Mouse (Mus musculus): Measurements from ENCODE around the gene Wwox. TPM values are rescaled to one million over a fixed set of nuclear protein-coding genes. Genes with fewer than 3 reads are reported as not detected.

The Wwox gene
- polyA plus RNA-seq, 1 experiment from 2014 or later, result 16.3 TPM

GRCm38 (mm10) chr8:114936887-114937286 is 497.4 kb downstream of the Wwox start:
- H3K36me3 ChIP-seq (ENCODE audit: insufficient read depth, low read length), result no peaks in the 10 kb centered on the region
- H3K4me1 ChIP-seq (replicated peaks; ENCODE audit: insufficient read depth, low read length), result 0 out of 2 replicates have a peak, but pooled peaks cover 4% of the 10 kb centered on the region
- WGBS, result 50% methylated on average over 10 of the region's 10 CpGs
- TF ChIP-seq CTCF (IDR thresholded peaks at IDR 0.05; ENCODE audit: low read depth), result no peak
- no peak overlapping the region for H3K4me3 ChIP-seq (replicated peaks; ENCODE audit: low read depth, low read length)
- no peak for DNase-seq (ENCODE audit: low spot score)
- H3K9me3 ChIP-seq (replicated peaks; ENCODE audit: low read length), result no peaks in the 10 kb centered on the region
- H3K9ac ChIP-seq (ENCODE audit: low read depth, low read length), result no peak overlapping the region
- H3K4me2 ChIP-seq (ENCODE audit: low read length), result no peak overlapping the region
- no peak for ATAC-seq (replicated peaks; ENCODE audit: low FRiP score, low read depth)
- H3K27me3 ChIP-seq (ENCODE audit: insufficient read depth, low read length), result no peaks in the 10 kb centered on the region
- no peak overlapping the region for H3K27ac ChIP-seq

GRCm38 (mm10) chr8:114939338-114939737 is 499.9 kb downstream of the Wwox start:
- DNase-seq (ENCODE audit: low spot score), result no peak
- H3K9me3 ChIP-seq (replicated peaks; ENCODE audit: low read length), result no peaks in the 10 kb centered on the region
- 85% methylated on average over 8 of the region's 8 CpGs for WGBS
- H3K4me3 ChIP-seq (replicated peaks; ENCODE audit: low read depth, low read length), result no peak overlapping the region
- H3K4me2 ChIP-seq (ENCODE audit: low read length), result no peak overlapping the region
- H3K9ac ChIP-seq (ENCODE audit: low read depth, low read length), result no peak overlapping the region
- H3K27ac ChIP-seq, result no peak overlapping the region
- no peak for TF ChIP-seq CTCF (IDR thresholded peaks at IDR 0.05; ENCODE audit: low read depth)
- no peaks in the 10 kb centered on the region for H3K36me3 ChIP-seq (ENCODE audit: insufficient read depth, low read length)
- ATAC-seq (replicated peaks; ENCODE audit: low FRiP score, low read depth), result no peak
- H3K4me1 ChIP-seq (replicated peaks; ENCODE audit: insufficient read depth, low read length), result 0 out of 2 replicates have a peak, but pooled peaks cover 4% of the 10 kb centered on the region
- H3K27me3 ChIP-seq (ENCODE audit: insufficient read depth, low read length), result no peaks in the 10 kb centered on the region

- no peak overlapping the region for H3K9ac ChIP-seq (ENCODE audit: low read depth, low read length)
- no peak overlapping the region for H3K4me2 ChIP-seq (ENCODE audit: low read length)
- no peak overlapping the region for H3K4me3 ChIP-seq (replicated peaks; ENCODE audit: low read depth, low read length)
- H3K36me3 ChIP-seq (ENCODE audit: insufficient read depth, low read length), result no peaks in the 10 kb centered on the region
- no peaks in the 10 kb centered on the region for H3K9me3 ChIP-seq (replicated peaks; ENCODE audit: low read length)
- TF ChIP-seq CTCF (IDR thresholded peaks at IDR 0.05; ENCODE audit: low read depth), result no peak
- ATAC-seq (replicated peaks; ENCODE audit: low FRiP score, low read depth), result no peak
- WGBS, result 79% methylated on average over 5 of the region's 5 CpGs
- no peak overlapping the region for H3K27ac ChIP-seq
- 0 out of 2 replicates have a peak, but pooled peaks cover 4% of the 10 kb centered on the region for H3K4me1 ChIP-seq (replicated peaks; ENCODE audit: insufficient read depth, low read length)
- no peaks in the 10 kb centered on the region for H3K27me3 ChIP-seq (ENCODE audit: insufficient read depth, low read length)
- DNase-seq (ENCODE audit: low spot score), result no peak
Measured at GRCm38 (mm10) chr8:114941096-114941495, 501.6 kb downstream of the Wwox start.

- Histone ChIP-seq H3K27ac (no peak overlapping the region), H3K36me3 (ENCODE audit: insufficient read depth, low read length) (no peaks in the 10 kb centered on the region), H3K4me2 (ENCODE audit: low read length) (no peak overlapping the region), H3K4me3 (replicated peaks; ENCODE audit: low read depth, low read length) (no peak overlapping the region), H3K9ac (ENCODE audit: low read depth, low read length) (no peak overlapping the region), H3K9me3 (replicated peaks; ENCODE audit: low read length) (no peaks in the 10 kb centered on the region), H3K4me1 (replicated peaks; ENCODE audit: insufficient read depth, low read length) (0 out of 2 replicates have a peak, but pooled peaks cover 4% of the 10 kb centered on the region), H3K27me3 (ENCODE audit: insufficient read depth, low read length) (no peaks in the 10 kb centered on the region)
- no peak for TF ChIP-seq CTCF (IDR thresholded peaks at IDR 0.05; ENCODE audit: low read depth)
- DNase-seq (ENCODE audit: low spot score) (no peak), ATAC-seq (replicated peaks; ENCODE audit: low FRiP score, low read depth) (no peak)
- 37% methylated on average over 9 of the region's 9 CpGs for WGBS
Measured at GRCm38 (mm10) chr8:114941644-114942043, 502.2 kb downstream of the Wwox start.

- Histone ChIP-seq H3K36me3 (ENCODE audit: insufficient read depth, low read length) (no peaks in the 10 kb centered on the region), H3K4me3 (replicated peaks; ENCODE audit: low read depth, low read length) (no peak overlapping the region), H3K27ac (no peak overlapping the region), H3K9me3 (replicated peaks; ENCODE audit: low read length) (no peaks in the 10 kb centered on the region), H3K27me3 (ENCODE audit: insufficient read depth, low read length) (no peaks in the 10 kb centered on the region), H3K9ac (ENCODE audit: low read depth, low read length) (no peak overlapping the region), H3K4me1 (replicated peaks; ENCODE audit: insufficient read depth, low read length) (no peaks in the 10 kb centered on the region), H3K4me2 (ENCODE audit: low read length) (no peak overlapping the region)
- DNase-seq (ENCODE audit: low spot score) (no peak), ATAC-seq (replicated peaks; ENCODE audit: low FRiP score, low read depth) (no peak)
- TF ChIP-seq CTCF (IDR thresholded peaks at IDR 0.05; ENCODE audit: low read depth), result no peak
- WGBS, result 62% methylated on average over 6 of the region's 6 CpGs
Measured at GRCm38 (mm10) chr8:114947921-114948320, 508.5 kb downstream of the Wwox start.

- Histone ChIP-seq H3K9me3 (replicated peaks; ENCODE audit: low read length) (no peaks in the 10 kb centered on the region), H3K9ac (ENCODE audit: low read depth, low read length) (no peak overlapping the region), H3K4me1 (replicated peaks; ENCODE audit: insufficient read depth, low read length) (peaks cover 4% of the 10 kb centered on the region), H3K27ac (no peak overlapping the region), H3K36me3 (ENCODE audit: insufficient read depth, low read length) (no peaks in the 10 kb centered on the region), H3K27me3 (ENCODE audit: insufficient read depth, low read length) (no peaks in the 10 kb centered on the region), H3K4me2 (ENCODE audit: low read length) (no peak overlapping the region), H3K4me3 (replicated peaks; ENCODE audit: low read depth, low read length) (no peak overlapping the region)
- no peak for ATAC-seq (replicated peaks; ENCODE audit: low FRiP score, low read depth)
- WGBS, result 29% methylated on average over 8 of the region's 8 CpGs
- no peak for TF ChIP-seq CTCF (IDR thresholded peaks at IDR 0.05; ENCODE audit: low read depth)
- peak; percentile 84 for DNase-seq (ENCODE audit: low spot score)
Measured at GRCm38 (mm10) chr8:114956377-114957168, 517.1 kb downstream of the Wwox start.

Measured in kidney, postnatal 0 days (tissue).